Mouse (Mus musculus) liver, embryonic 14.5 days (tissue): ENCODE data around the gene Egfem1. TPM values are rescaled to one million over a fixed set of nuclear protein-coding genes. Genes with fewer than 3 reads are reported as not detected.

ENCODE experiments used
- ATAC-seq: fragments of 200-750 bp; cut with Nextera tagmentation; 2 replicates; pipeline ENCODE4 v1.8.0; 2017; ENCODE audit warnings: moderate number of reproducible peaks, mild to moderate bottlenecking, moderate library complexity; ENCODE audit not compliant: insufficient read depth
- DNase-seq, 3 experiments: peaks; one replicate each; pipeline ENCODE4 v3.0.0-alpha.2; 2012 to 2013; ENCODE audit warnings: low read depth in 3 of 3, low spot score in 3 of 3
- H3K27ac ChIP-seq: fragments of 300-500 bp; sonication (generic); 2 replicates; pipeline ENCODE4 v1.5.1; 2014; ENCODE audit warnings: moderate library complexity, mild to moderate bottlenecking, control low read depth, inconsistent platforms
- H3K27me3 ChIP-seq: fragments of 300-500 bp; sonication (generic); 2 replicates; pipeline ENCODE4 v1.6.1; 2014; ENCODE audit warnings: mild to moderate bottlenecking, low read length, moderate library complexity; ENCODE audit not compliant: control insufficient read depth, insufficient read depth
- H3K36me3 ChIP-seq: fragments of 300-500 bp; sonication (generic); replicated peaks from 2 replicates; pipeline ENCODE4 v1.6.1; 2014; ENCODE audit warnings: low read depth; ENCODE audit not compliant: control insufficient read depth, insufficient read depth
- H3K4me1 ChIP-seq, 2 experiments: fragments of 200-500 bp in 1 of 2; fragments of 300-500 bp in 1 of 2; sonication (generic) in 1 of 2; replicated peaks; 2 replicates each; pipeline ENCODE4 v1.6.1; 2012 to 2014; ENCODE audit warnings: antibody characterized with exemption in 1 of 2, inconsistent platforms in 1 of 2, low read length in 1 of 2; ENCODE audit not compliant: control insufficient read depth in 2 of 2, insufficient read depth in 2 of 2
- H3K4me2 ChIP-seq: fragments of 300-500 bp; sonication (generic); 2 replicates; pipeline ENCODE4 v1.6.1; 2014; ENCODE audit warnings: low read depth, mild to moderate bottlenecking, control low read depth, moderate library complexity
- H3K4me3 ChIP-seq, 2 experiments: fragments of 200-500 bp in 1 of 2; fragments of 300-500 bp in 1 of 2; sonication (generic) in 1 of 2; 2 replicates each; pipeline ENCODE4 v1.5.1; 2012 to 2014; ENCODE audit warnings: low read depth in 2 of 2, low read length in 2 of 2, mild to moderate bottlenecking in 2 of 2, control low read depth in 1 of 2, inconsistent platforms in 1 of 2, moderate library complexity in 1 of 2; ENCODE audit not compliant: insufficient read depth in 1 of 2
- H3K9ac ChIP-seq: fragments of 300-500 bp; sonication (generic); replicated peaks from 2 replicates; pipeline ENCODE4 v1.6.1; 2014; ENCODE audit warnings: mild to moderate bottlenecking, control low read depth, moderate library complexity
- H3K9me3 ChIP-seq: fragments of 300-500 bp; sonication (generic); 2 replicates; pipeline ENCODE4 v1.6.1; 2016; ENCODE audit warnings: low read length, mixed read lengths; ENCODE audit not compliant: control insufficient read depth
- CTCF ChIP-seq: IDR thresholded peaks from 2 replicates; pipeline ENCODE4 v1.5.1; 2016; ENCODE audit warnings: antibody characterized with exemption, low read depth, control low read depth
- EP300 ChIP-seq: IDR thresholded peaks from 2 replicates; pipeline ENCODE4 v1.6.1; 2016; ENCODE audit warnings: antibody characterized with exemption, low read depth
- WGBS: fragments of 180-500 bp; shearing (Covaris S2); extraction: QIAGEN DNeasy Blood & Tissue Kit; methylation state at CpG from one replicate; pipeline ENCODE4 v1.1.7; 2014; ENCODE audit not compliant: insufficient replicate concordance; 5-methylcytosine and 5-hydroxymethylcytosine counted together
- polyA plus RNA-seq, 2 experiments: library from polyadenylated mRNA; depleted of rRNA in 1 of 2; stranded (reverse) in 1 of 2; unstranded in 1 of 2; fragments of >200 nt; fragmentation: Nextera tagmentation in 1 of 2; extraction: Ambion mirVana in 1 of 2; gene quantifications; 2 replicates each; pipeline versions ENCODE4 v1.2.1 to v1.2.3; 2012 to 2014

Gene Egfem1
- polyA plus RNA-seq, 2 experiments = 0.12 to 0.36 TPM

GRCm38 (mm10) chr3:29666796-29667195 lies 585.0 kb downstream of the Egfem1 start:
- Histone ChIP-seq H3K9ac (no peak overlapping the region), H3K27me3 (no peaks in the 10 kb centered on the region), H3K9me3 (no peaks in the 10 kb centered on the region), H3K4me2 (no peak overlapping the region), H3K4me1 (no peaks in the 10 kb centered on the region), H3K4me3 (no peak overlapping the region), H3K36me3 (no peaks in the 10 kb centered on the region), H3K27ac (no peak overlapping the region)
- 50% methylated on average over 2 of the region's 2 CpGs for WGBS
- DNase-seq (no peak), ATAC-seq (no peak)
- TF ChIP-seq CTCF (no peak), EP300 (no peak)

DNA sequence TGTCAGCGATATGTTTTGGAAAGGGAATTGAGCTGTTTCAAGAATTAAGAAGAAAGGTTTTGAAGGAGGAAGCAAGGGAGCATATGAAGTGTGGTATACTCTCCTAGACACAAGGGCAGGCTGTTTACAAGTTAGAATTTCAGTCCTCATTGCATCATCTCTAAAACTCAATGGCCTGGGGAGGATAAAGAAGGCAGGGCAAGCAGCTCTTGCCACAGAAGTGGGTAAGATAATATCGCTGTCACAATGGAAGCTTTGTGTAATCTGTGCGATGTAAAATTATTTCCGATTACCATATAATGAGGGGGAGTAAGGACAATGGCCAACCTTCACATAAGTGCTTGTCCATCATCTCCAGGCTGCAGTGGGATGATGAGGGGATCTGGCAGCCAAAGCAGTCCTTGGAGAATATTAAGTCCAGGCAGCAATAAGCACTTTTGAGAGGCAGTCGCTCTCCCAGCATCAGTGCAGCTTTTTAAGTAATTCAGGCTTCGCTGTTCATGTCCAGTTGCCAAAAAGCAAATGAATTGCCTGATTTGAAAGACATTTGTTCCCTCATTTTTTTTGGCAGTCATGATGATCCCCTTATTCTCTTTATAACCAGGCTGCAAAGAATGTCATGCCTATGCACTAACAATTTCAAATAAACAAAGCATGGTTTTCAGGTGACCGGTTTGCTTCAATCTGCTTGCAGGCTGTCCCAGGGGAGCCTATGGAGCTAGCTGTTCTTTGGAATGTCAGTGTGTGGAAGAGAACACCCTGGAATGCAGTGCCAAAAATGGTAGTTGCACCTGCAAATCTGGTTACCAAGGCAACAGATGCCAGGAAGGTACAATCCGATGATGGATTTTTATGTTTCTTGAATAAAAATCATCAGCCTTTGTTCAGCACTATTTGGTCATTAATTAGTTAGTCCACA lies 607.8 kb downstream of the Egfem1 start:
- Histone ChIP-seq H3K27ac (no peak overlapping the region), H3K4me3 (no peak overlapping the region), H3K9ac (no peak overlapping the region), H3K9me3 (no peaks in the 10 kb centered on the region), H3K4me2 (no peak overlapping the region), H3K4me1 (no peaks in the 10 kb centered on the region), H3K27me3 (no peaks in the 10 kb centered on the region), H3K36me3 (no peaks in the 10 kb centered on the region)
- WGBS = 69% methylated on average over 8 of the region's 8 CpGs
- DNase-seq (no peak), ATAC-seq (no peak)
- TF ChIP-seq CTCF (no peak), EP300 (no peak)

- H3K9me3 ChIP-seq = no peaks in the 10 kb centered on the region
- H3K4me2 ChIP-seq = no peak overlapping the region
- ATAC-seq = no peak
- H3K27me3 ChIP-seq = no peaks in the 10 kb centered on the region
- no peak for DNase-seq
- 46% methylated on average over 2 of the region's 2 CpGs for WGBS
- no peak overlapping the region for H3K27ac ChIP-seq
- no peak overlapping the region for H3K9ac ChIP-seq
- no peaks in the 10 kb centered on the region for H3K36me3 ChIP-seq
- no peak overlapping the region for H3K4me3 ChIP-seq
- no peaks in the 10 kb centered on the region for H3K4me1 ChIP-seq
- TF ChIP-seq CTCF (no peak), EP300 (no peak)
These were observed 619.3 kb downstream of the Egfem1 start for GRCm38 (mm10) chr3:29701126-29701525.

GRCm38 (mm10) chr3:29706816-29707215 lies 625.0 kb downstream of the Egfem1 start:
- H3K4me2 ChIP-seq = no peak overlapping the region
- no peak for DNase-seq
- H3K27me3 ChIP-seq = no peaks in the 10 kb centered on the region
- H3K9ac ChIP-seq = no peak overlapping the region
- H3K4me1 ChIP-seq = no peaks in the 10 kb centered on the region
- 64% methylated on average over 2 of the region's 2 CpGs for WGBS
- no peak overlapping the region for H3K27ac ChIP-seq
- no peak overlapping the region for H3K4me3 ChIP-seq
- ATAC-seq = no peak
- H3K9me3 ChIP-seq = no peaks in the 10 kb centered on the region
- TF ChIP-seq EP300 (no peak), CTCF (no peak)
- no peaks in the 10 kb centered on the region for H3K36me3 ChIP-seq

DNA sequence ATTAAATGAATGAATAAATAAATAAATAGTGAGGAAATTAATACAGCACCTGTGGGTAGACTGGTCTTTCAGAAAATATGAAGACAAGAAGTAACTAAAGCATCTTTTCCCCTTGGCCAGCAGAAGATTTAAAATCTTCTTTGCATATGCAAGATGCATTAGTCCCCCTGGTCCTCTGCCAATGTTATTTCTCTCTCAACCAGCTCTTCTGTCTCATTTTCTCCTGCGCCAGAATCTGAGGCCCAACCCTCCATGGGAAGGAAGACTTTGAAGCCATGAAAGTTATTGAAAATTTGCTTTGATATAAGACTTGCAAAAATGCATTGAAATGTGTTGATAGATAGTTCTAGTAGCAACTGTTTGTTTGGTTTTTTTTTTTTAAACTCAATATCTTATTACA lies 625.6 kb downstream of the Egfem1 start:
- ATAC-seq = no peak

More for the DNA sequence above, 625.6 kb downstream of the Egfem1 start:
- TF ChIP-seq EP300 (no peak), CTCF (no peak)
- H3K36me3 ChIP-seq = no peaks in the 10 kb centered on the region
- H3K4me1 ChIP-seq = no peaks in the 10 kb centered on the region
- no peak overlapping the region for H3K4me3 ChIP-seq
- no peaks in the 10 kb centered on the region for H3K9me3 ChIP-seq
- H3K27ac ChIP-seq = no peak overlapping the region
- no peak for DNase-seq
- WGBS = 57% methylated on average over 1 of the region's 1 CpGs
- no peaks in the 10 kb centered on the region for H3K27me3 ChIP-seq
- H3K9ac ChIP-seq = no peak overlapping the region
- no peak overlapping the region for H3K4me2 ChIP-seq
